Mouse (Mus musculus) effector memory CD4-positive, alpha-beta T cell, adult 5 months (primary cell): Measurements from ENCODE around the gene Olfr467. TPM values are rescaled to one million over a fixed set of nuclear protein-coding genes. Genes with fewer than 3 reads are reported as not detected.

Experiments used
- polyA plus RNA-seq: library from polyadenylated mRNA; unstranded; fragments of 100-300 nt; shearing (Covaris generic); gene quantifications from one replicate; pipeline ENCODE4 v1.2.1, GENCODE M21; 2017

Gene Olfr467
- not detected for polyA plus RNA-seq

DNA sequence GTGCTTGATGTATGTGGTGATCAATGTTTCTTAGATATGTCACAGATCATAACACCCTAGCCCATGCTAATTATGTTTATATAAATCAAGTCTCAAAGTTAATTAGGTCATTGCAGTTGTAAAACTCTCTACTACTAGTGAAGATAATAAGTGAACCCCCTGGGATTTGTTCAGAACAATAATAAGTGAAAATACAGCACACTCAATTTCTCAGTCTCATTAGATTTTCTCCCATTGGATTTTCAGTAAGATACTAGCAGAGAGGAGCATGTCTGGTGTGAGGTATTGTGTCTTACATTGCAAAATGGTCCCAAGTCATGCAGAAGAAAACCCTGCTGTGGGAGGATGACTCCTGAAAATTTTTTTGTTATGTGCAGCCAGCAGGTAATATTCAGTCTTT, at the start of gene Olfr467:
Olfr467 (plus strand) TSS at position 301 of the 400 bp plus-strand sequence.

GRCm38 (mm10) chr7:107801108-107801507, 11.0 kb upstream of the Olfr467 start, which contains the start of gene Ovch2:
Gene Ovch2 (minus strand): TSS chr7:107801208.

DNA sequence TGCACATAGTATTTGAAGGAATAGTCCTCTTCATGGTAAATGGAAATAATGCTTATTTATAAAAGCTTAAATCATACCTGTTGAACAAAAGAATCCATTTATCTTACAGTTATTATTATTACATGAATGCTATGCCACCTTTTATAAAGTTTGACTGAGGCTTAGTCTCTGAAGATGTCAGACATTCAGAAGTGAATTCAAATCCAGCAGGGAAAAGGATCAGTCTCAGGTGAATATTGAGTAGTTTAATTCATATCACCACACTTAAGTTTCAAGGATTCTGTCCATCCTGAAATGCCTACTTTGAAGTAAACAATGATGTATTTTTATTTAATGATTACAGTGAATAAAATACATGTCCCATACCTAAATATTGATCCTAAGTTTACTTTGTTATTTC, 13.4 kb downstream of the Olfr467 start, which contains the start of gene Olfr469:
Olfr469 (minus strand) TSS at position 101 of the 400 bp plus-strand sequence.

GRCm38 (mm10) chr7:107847390-107847789, 35.3 kb downstream of the Olfr467 start, which contains the start of gene Olfr470:
Gene Olfr470 (minus strand): TSS chr7:107847490.

Other genes starting within 250 kb of the Olfr467 start
- gene Olfml1, start 244.8 kb upstream of the Olfr467 start, polyA plus RNA-seq = not detected
- gene Ppfibp2, start 217.1 kb upstream of the Olfr467 start, polyA plus RNA-seq = 0.24 TPM
- not detected for gene 5330417H12Rik, start 187.1 kb upstream of the Olfr467 start, polyA plus RNA-seq
- gene Cyb5r2, start 54.2 kb upstream of the Olfr467 start, polyA plus RNA-seq = not detected
- gene Ovch2, start 11.1 kb upstream of the Olfr467 start, polyA plus RNA-seq = not detected
- gene Olfr469, start 13.3 kb downstream of the Olfr467 start, polyA plus RNA-seq = not detected
- not detected for gene Olfr470, start 35.2 kb downstream of the Olfr467 start, polyA plus RNA-seq
- 0.09 TPM for gene Olfr472, start 85.6 kb downstream of the Olfr467 start, polyA plus RNA-seq
- not detected for gene Olfr473, start 118.2 kb downstream of the Olfr467 start, polyA plus RNA-seq
- not detected for gene Olfr474, start 142.4 kb downstream of the Olfr467 start, polyA plus RNA-seq
- gene Olfr476, start 152.5 kb downstream of the Olfr467 start, polyA plus RNA-seq = not detected
- not detected for gene Olfr477, start 174.4 kb downstream of the Olfr467 start, polyA plus RNA-seq
- gene Olfr478, start 221.7 kb downstream of the Olfr467 start, polyA plus RNA-seq = not detected
- gene Olfr479, start 238.4 kb downstream of the Olfr467 start, polyA plus RNA-seq = not detected